Mouse (Mus musculus): ENCODE results near the gene Sytl2.

Gene Sytl2

DNA sequence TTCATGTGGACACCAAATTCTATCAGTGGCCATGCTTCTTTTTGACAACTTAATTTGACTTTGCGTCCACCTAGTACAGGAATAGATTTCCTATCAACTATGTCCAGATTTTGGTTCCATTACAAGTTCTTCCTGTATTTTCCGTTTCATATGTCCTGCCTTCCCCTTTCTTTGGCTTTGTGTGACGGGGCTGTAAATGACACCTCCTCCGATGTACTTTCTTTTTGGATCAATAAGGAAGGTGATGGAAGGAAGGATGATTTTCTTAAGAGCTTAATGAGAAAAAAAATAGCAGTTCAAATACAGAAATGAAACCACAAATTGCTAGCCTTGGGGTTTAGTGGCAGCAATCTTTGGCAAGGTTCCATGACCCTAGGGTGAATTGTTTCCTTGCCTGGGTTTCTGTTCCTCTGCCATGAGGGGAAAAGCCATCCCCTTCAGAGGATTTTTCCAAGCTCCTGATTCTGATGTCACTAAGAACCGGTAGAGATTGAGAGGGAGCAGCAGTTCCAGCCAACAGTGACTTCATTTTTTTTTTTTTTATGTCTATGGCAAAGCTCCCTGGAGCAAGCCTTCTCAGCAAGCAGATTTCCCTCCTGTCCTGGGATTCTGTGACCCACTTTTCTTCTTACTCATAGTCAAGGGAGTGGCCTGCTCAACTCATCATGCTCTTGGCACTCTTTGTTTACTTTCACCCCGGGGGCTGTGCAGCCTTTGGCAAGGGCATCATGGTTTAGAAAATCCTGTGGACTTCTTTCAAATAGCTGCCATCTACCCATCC, 68.2 kb downstream of the Sytl2 start:
- no peak for DNase-seq (ENCODE audit: low spot score)

DNA sequence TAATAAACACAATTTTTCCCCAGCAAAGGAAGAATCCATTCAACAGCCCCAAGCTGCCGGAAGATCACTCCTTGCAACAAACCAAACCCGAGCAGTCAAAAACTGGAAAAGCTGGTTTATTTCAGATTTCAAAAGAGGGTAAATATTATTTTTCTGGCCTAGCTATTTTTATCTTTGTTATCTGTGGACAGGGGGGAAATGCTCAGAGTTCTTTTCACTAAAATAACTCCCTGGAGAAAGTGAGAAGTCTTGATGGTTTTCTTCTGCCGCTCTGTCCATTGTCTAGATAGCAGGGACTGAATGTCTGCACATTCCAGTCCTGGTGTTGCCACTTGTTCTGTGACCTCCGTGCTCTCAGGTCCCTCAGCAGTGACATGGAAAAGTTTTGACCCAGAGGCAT, 70.8 kb downstream of the Sytl2 start:
- DNase-seq (ENCODE audit: low spot score): no peak

DNA sequence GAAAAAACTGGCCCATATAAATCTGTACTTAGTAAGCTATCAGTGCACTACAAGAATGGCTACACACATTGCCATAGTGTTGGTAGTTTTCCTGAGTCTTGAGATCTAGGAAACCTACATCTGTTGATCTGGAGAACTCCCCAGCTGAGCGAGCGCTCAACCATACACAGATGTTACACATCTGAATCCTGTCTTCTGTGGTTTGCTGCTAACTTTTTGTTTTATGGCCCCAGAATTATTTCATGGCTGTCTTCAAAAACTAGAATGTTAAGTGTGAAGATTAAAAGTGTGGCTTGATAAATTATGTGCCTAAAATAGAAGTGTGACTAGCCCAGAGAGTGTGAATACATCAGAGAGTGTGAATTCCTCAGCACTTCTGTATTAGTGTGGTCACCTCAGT, 82.4 kb downstream of the Sytl2 start:
- no peak for DNase-seq (ENCODE audit: low spot score)

- no peak for DNase-seq (ENCODE audit: low spot score)
Measured at GRCm38 (mm10) chr7:90386885-90387459, 84.9 kb downstream of the Sytl2 start.

DNA sequence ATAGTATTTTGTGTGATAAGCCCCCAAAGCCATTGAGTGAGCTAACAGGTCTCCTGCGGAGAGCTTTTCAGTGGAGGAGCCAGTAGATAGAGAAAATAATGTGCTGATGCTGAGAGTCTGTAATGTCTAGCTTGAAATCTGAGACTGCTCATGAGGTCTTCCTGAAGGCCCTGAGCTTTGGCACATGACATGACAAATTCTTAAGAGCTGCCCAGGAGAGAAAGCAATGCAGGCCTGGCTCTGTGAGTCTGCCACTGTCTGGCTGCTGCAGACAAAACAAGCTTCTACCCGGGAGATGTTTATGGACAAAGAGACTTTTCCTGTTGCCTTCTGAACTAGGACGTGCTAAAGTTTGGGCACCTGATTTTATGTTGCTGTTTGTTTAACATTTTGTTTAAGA, 87.7 kb downstream of the Sytl2 start:
- DNase-seq (ENCODE audit: low spot score): no peak

- no peak for DNase-seq (ENCODE audit: low spot score)
Measured at GRCm38 (mm10) chr7:90395073-90395472, 93.0 kb downstream of the Sytl2 start.

- no peak for DNase-seq (ENCODE audit: low spot score)
Measured at GRCm38 (mm10) chr7:90395928-90396327, 93.9 kb downstream of the Sytl2 start.

- no peak for DNase-seq (ENCODE audit: low spot score)
Measured at GRCm38 (mm10) chr7:90409934-90410333, 107.9 kb downstream of the Sytl2 start.

GRCm38 (mm10) chr7:90426020-90427001, 124.3 kb downstream of the Sytl2 start, which contains the start of gene Ccdc89:
TSS of gene Ccdc89 (plus strand) at chr7:90426577.
- DNase-seq (ENCODE audit: low spot score): peak; percentile 84

- DNase-seq (ENCODE audit: low spot score): peak; percentile 17
Measured at GRCm38 (mm10) chr7:90427006-90427405, 125.0 kb downstream of the Sytl2 start.

GRCm38 (mm10) chr7:90432221-90432620, 130.2 kb downstream of the Sytl2 start:
- DNase-seq (ENCODE audit: low spot score): no peak

DNA sequence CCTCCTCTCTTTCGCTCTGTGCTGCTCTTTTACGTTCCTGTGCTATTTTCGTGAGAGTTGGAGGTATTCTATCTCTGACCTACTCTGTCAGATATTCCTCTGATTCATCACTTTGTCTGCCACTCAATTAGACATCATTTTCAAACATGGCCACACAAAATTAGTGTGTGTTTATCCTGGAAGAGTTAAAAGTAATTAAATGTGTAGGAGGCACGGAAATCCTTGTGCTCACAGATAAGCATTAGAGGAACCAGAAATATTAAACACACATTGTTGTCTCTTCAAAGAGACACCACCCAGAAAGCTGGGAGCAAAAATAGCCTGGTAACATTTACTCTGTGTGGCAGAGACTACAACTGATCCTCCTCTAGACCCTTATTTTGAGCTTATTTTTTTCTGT, 138.0 kb downstream of the Sytl2 start:
- no peak for DNase-seq (ENCODE audit: low spot score)

DNA sequence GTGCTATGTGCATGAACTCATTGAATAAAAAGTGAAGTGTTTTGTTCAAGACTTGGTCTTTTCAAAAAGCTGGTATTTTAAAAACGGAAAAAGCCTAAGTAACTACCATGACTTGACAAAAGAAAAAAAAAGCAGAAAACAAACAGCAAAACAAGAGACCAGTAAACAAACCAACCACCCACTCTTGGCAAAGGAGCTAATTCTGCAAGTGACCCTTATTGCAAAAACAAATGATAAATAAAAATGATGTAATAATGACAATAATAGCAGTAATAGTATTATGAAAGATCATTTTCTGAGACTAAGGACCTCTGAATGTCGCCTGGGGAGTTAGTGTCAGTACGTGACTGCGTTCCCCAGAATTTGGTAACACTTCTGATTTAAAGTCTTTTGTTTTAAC, 140.0 kb downstream of the Sytl2 start:
- DNase-seq (ENCODE audit: low spot score): no peak

DNA sequence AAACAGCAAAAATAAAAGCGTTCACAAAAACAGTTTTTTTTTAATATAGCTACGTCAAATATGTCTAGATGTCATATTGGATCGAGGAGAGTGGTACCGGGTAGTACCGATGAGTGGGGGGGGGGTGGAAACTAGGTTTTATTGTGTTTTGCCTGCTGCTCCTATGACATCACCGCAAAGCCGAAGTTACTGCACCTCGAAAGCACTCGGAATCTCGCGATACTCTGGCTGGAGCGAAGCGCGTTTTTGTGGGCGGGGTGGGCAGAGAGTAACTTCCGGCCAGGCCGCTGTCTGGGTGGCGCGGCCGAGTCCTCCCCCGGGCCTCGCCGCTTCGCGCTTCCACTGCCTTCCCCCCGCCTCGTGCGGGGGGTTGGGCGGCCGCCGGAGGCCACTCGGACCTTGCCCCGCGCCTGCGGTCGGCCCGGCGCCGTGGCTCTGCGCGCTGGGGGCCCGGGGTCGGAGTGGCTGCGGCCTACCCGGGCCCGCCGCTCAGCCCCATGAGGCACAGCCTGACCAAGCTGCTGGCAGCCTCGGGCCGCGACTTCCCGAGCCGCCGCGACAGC, 140.5 kb downstream of the Sytl2 start, which contains the start of gene Crebzf:
TSS of gene Crebzf (plus strand) at position 212 of the 563 bp plus-strand sequence.
- DNase-seq (ENCODE audit: low spot score): peak; percentile 97

DNA sequence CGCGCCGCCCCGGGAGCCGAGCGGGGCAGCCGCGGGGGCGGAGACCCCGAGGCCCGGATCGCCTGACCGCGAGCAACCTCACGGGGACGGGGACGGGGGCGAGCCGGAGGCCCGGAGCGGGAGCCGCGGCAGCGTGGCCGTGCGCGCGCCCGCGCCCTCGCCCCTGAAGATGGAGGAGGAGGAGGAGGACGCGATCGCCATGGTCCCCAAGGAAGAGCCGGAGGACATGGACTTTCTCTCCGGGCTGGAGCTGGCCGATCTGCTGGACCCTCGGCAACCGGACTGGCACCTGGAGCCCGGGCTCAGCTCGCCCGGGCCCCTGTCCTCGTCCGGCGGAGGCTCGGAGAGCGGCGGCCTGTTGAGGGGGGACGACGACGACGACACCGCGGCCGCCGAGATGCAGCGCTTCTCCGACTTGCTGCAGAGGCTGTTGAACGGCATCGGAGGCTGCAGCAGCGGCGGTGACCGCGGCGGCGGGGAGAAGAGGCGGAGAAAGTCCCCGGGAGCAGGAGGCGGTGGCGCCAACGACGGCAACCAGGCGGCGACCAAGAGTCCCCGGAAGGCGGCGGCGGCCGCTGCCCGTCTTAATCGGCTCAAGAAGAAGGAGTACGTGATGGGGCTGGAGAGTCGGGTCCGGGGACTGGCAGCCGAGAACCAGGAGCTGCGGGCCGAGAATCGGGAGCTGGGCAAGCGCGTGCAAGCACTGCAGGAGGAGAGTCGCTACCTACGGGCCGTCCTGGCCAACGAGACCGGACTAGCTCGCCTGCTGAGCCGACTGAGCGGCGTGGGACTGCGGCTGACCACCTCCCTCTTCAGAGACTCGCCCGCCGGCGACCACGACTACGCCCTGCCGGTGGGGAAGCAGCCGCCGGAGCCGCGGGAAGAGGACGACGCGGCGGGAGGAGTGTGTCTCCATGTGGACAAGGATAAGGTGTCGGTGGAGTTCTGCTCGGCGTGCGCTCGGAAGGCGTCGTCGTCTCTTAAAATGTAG, 141.3 kb downstream of the Sytl2 start:
- peak; percentile 80 for DNase-seq (ENCODE audit: low spot score)

GRCm38 (mm10) chr7:90444206-90444605, 142.2 kb downstream of the Sytl2 start:
- no peak for DNase-seq (ENCODE audit: low spot score)

GRCm38 (mm10) chr7:90456149-90456844, 154.2 kb downstream of the Sytl2 start:
- no peak for DNase-seq (ENCODE audit: low spot score)

DNA sequence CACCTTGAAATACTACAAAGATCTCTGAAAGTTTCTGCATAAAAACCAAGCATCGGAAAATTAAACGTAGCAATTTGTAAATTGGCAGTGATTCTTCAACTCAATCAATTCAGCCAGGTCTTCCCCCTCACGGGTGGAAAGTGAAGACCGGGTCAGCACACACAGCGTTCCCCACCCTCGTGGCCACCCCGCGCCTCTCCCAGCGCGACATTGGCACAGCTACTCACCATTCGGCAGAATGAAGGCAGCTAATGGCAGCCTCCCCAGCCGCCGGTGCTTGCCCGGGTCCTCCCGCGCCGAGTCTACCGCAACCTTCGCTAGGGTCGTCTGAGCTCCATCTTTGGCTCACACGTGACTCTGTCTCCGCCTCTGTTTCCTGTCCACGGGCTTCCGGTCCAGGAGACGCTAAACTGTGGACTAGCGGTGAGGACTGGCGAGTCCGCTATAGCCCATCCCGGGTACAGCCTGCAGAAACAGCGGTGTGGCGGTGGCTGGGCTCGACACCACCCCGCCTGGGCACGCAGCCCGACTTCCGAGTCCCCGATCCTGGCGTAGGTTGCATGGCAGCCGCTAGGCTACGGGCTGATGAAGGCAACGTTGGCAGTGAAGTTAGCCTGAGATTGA, 154.9 kb downstream of the Sytl2 start, which contains the start of gene Tmem126a:
TSS of gene Tmem126a (minus strand) at position 385 of the 624 bp plus-strand sequence.
- peak; percentile 86 for DNase-seq (ENCODE audit: low spot score)

- DNase-seq (ENCODE audit: low spot score): no peak
Measured at GRCm38 (mm10) chr7:90457517-90457916, 155.5 kb downstream of the Sytl2 start.
